Mouse (Mus musculus): ENCODE data around the gene Dbnl.

GRCm38 (mm10) chr11:5790431-5790830 lies 2.1 kb downstream of the Dbnl start:
- TF ChIP-seq CTCF (IDR thresholded peaks at IDR 0.05; ENCODE audit: extremely low read depth, insufficient read length, insufficient replicate concordance, low read depth, low read length) (no peak), POLR2A (IDR thresholded peaks at IDR 0.05; ENCODE audit: low read depth, low read length) (no peak)

Data from small intestine, adult 2 months (tissue).